Mouse (Mus musculus) brain, adult 2 months (tissue): ENCODE data around the gene Zfp839.
"Not testable (repeated sequence)": the region's sequence is repeated elsewhere in the genome, so short reads cannot be mapped to it uniquely, and the experiment has no call there.

ENCODE experiments used
- DNase-seq: peaks from one replicate; pipeline ENCODE4 v3.0.0; 2011; ENCODE audit warnings: low read depth, low spot score

The Zfp839 gene

GRCm38 (mm10) chr12:110840348-110841198, 9.5 kb upstream of the Zfp839 start, which contains the start of gene Mok:
TSS of gene Mok (minus strand) at chr12:110840939.
- peak; percentile 96 for DNase-seq

- DNase-seq: no peak
These were observed 8.1 kb upstream of the Zfp839 start for GRCm38 (mm10) chr12:110841731-110842493.

DNA sequence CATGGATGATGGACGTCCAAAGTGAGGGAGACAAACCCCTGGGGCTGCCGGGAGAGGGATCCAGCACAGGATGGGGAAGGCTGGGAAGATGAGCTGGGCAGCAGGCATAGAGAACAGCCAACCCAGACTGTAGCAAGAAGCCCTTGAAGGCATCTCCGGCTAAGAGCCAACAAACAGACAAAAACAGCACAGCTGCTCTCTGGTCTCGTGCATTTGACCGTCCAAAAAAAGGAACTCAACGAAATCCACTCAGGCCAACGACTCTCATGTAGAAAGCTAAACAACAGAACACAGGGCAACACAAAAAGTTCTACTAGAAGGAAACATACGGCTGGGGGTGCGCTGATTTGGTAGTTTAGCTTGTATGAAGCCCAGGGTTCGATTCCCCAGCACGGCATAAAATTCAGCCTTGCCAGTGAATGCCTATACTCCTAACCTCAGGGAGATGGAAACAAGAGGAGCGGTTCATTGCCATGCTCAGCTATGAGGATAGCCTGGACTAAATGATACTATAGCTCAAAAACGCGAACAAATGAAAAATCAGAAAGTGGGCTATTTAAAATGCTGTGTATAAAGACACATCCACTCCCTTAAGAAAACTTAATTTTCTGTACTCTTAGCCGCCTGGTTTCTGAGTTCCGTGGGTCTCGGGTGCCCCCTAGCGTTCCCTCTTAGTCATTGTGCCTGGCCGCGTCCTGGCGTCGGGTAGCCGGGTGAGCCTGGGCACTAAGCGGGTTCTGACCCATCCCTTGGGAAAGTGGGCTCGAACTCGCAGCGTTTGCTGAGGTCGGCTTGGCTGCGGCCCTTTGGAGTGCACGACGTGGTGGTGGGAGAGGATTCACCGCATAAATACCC, 6.6 kb upstream of the Zfp839 start:
- DNase-seq: peak; percentile 82

GRCm38 (mm10) chr12:110844227-110845130, 5.6 kb upstream of the Zfp839 start:
- DNase-seq: peak; percentile 31

DNA sequence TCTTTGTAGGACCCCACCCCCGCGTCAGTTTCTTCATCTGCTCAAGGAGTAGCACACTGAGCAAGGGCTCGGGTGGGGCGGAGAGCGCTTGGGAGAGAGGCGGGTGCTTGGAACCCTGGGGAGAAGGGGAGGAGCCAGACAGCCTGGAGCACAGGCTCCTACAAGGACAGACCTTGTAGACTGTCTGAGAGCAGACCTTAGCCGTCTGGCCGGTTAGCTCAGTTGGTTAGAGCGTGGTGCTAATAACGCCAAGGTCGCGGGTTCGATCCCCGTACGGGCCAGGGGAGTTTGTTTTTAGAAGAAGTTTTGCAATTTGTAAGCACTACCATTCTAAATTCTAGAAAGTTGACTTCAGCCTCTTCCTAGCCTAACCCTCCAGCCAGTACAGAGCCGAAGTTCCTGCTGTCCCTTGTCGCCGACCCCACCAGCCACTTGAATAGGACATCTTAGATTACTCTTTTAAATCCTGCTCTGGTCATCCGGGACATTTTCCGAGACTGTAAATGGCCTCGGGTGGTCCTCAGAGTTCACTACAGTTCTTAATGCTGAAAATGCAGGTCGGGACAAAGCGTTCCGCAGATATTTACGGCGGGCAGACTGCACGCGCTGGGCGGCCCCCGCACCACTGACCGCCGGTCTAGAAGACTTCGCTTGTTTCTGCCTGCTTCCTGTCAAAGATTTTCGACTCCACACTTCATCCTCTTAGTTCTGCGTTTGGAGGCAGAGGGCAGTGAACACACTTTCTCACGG, 4.7 kb upstream of the Zfp839 start:
- peak; percentile 94 for DNase-seq

GRCm38 (mm10) chr12:110846191-110846765, 3.8 kb upstream of the Zfp839 start:
- no peak for DNase-seq

- no peak for DNase-seq
These were observed 840 bp downstream of the Zfp839 start for GRCm38 (mm10) chr12:110850929-110851256.

GRCm38 (mm10) chr12:110851414-110851813, 1.4 kb downstream of the Zfp839 start:
- DNase-seq: no peak

DNA sequence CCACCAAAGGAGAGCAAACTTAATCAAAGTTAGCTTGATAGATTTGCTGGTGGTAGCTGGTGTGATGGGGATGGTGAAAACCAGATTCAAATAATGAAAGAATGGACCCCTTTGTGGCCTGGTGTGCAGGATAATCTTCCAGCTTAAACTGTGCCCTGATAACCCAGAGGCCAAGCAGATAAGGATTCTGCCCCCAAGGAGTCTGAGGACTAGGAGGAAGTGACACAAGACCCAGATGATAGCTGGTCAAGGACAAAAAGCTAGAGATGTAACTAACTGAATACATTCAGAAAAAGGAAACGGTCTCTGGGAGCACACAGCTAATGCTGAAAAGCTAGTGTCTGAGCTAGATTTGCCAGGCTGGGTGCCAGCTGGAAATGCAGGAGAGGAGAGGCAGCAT, 1.9 kb downstream of the Zfp839 start:
- DNase-seq: no peak

GRCm38 (mm10) chr12:110854786-110855737, 5.0 kb downstream of the Zfp839 start:
- DNase-seq: no peak

- DNase-seq: no peak
These were observed 7.1 kb downstream of the Zfp839 start for GRCm38 (mm10) chr12:110857196-110857595.

DNA sequence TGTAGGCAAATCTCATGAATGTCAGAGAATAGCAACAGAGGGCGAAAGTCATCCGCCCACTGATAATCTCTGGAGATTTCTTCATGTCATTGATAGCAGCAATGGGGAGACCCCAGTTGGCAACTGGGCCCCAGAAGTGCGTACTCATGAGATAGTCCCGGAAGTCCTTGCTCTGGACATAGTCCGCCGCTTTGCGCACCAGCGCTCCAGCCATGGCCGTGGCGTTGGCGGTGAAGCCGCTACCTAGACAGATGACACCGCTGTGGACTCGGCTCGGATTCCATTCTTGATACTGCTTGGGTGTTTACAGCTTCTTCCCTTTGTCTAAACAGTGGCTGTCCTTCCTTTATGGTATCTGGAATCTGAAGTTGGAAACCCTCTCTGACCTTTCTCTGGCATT, 8.6 kb downstream of the Zfp839 start:
- DNase-seq: not testable (repeated sequence)

DNA sequence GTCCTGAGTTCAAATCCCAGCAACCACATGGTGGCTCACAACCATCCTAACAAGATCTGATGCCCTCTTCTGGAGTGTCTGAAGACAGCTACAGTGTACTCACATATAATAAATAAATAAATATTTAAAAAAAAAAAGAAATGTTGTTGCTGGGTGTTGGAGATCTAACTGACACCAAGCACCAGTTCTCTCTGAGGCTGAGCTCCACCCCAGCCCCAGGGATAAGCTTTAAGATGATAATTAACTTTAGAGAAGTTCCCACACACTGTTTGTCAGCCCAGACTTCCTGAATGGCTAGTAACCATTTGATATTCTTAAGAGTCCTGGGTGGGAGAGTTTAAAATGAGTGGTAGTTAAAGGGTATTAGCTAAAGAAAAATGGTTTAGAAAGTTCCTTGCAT, 10.2 kb downstream of the Zfp839 start:
- no peak for DNase-seq

DNA sequence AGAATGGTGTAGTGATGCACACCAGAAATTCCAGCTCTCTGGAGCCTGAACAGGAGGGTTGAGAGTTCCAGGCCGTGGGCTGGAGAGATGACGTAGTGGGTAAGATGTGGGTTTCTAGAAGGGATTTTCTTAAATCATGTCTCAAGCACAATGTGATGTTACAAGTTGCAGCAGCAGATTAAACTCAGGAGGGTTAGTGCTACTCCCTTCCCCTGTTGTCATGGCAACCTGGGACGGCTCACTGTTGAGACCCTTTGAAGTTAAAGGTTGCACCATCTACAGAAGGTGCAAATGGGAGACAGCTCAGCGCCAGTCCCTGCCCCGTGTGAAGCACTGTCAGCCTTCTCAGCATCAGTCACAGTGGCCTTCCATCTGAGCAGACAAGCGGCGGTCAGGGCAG, 11.2 kb downstream of the Zfp839 start:
- DNase-seq: peak; percentile 60

- peak; percentile 47 for DNase-seq
These were observed 14.0 kb downstream of the Zfp839 start for GRCm38 (mm10) chr12:110864008-110864407.

- DNase-seq: peak; percentile 16
These were observed 15.5 kb downstream of the Zfp839 start for GRCm38 (mm10) chr12:110865571-110865970.

DNA sequence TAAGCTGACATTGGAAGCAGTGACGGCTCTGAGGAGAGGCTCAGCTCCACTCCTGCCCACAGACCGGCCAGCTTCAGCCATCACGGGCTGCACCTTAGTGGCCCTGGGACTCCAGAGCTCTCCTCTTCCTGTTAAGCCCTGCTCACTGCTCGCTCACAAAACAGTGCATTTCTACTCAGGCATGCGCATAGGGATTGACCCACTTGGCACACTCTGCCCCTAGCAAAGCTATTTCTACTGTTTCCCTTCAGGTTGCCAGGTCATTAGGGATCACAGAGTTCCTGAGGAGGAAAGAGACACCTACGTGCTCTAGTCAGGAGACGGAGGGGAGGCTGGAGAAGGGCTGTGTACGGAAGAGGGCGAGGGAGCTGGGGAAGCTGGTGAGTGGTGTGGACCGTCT, 15.9 kb downstream of the Zfp839 start:
- DNase-seq: peak; percentile 80

DNA sequence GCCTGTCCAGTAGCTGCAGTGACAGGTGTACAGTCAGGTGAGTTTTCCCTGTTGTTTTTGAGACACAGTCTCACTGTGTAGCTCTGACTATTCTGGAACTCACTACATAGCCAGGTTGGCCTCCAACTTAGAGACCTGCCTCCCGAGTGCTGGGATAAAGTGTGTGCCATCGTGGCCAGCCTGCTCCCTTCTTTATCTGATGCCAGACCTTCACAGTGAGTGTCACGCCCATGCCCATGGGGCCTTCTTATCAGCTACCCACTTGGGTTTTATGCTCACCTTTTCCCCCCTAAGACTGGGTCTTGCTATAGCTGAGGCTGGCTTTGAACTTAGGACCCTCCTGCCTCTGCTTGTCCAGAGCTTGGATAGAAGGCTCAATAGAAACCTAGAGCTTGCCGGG, 20.1 kb downstream of the Zfp839 start:
- no peak for DNase-seq

DNA sequence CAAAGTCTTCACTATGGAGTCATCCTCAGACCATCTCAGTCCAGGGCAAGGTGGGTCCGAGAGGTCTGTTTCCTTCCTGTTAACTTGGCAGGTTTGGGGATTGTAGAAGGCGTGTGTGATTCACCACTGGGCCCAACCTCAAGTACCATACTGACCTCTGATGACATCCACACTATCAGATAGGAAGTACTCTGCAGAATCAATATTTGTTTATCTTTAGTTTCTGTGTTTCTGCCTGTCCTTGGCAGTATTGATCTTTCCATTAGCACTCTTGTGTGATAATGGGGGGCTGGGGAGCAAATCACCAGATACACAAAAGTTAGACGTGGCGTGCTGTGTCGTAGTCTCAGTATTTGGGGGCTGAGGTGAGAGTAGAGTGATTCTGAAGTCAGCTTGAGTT, 21.2 kb downstream of the Zfp839 start:
- DNase-seq: no peak
